Mouse (Mus musculus): ENCODE results near the gene Mrpl10. TPM values are rescaled to one million over a fixed set of nuclear protein-coding genes. Genes with fewer than 3 reads are reported as not detected.
A peak's percentile ranks its signal among the peaks of the same experiment; 100 is the strongest.

The Mrpl10 gene
- total and polyA plus RNA-seq, 2 experiments from 2014 or later: 55.5 to 62.0 TPM

DNA sequence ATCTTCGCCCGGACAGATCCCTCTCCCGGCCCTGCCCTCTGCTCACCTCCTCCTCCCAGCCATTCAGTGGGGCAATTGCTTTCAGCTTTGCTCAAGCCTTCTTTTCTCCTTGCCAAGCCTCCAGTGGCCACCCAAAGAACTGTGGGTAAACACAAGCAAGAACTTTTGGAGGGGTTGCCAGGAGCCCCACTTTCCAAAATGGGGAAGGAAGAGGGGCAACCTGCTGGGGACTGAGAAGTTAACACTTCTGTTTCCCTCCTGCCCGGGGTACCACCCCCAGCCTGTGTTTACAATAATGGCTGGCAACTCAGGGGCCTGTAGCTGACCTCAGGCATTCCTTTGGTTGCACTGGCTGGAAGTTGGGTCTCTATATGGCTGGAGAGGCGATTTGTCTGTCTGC is 38.2 kb upstream of the Mrpl10 start:
- H3K27me3 ChIP-seq (ENCODE audit: insufficient read depth, low read length): no peaks in the 10 kb centered on the region
- no peak overlapping the region for H3K4me2 ChIP-seq (ENCODE audit: low read depth)
- H3K27ac ChIP-seq (ENCODE audit: low read depth, low read length): no peak overlapping the region
- no peak overlapping the region for H3K9ac ChIP-seq
- no peak for TF ChIP-seq CTCF (IDR thresholded peaks at IDR 0.05; ENCODE audit: low read depth)
- WGBS: 49% methylated on average over 5 of the region's 5 CpGs
- H3K4me3 ChIP-seq (ENCODE audit: low read depth, low read length): no peak overlapping the region
- ATAC-seq: no peak
- H3K4me1 ChIP-seq (ENCODE audit: insufficient read depth): no peaks in the 10 kb centered on the region
- no peaks in the 10 kb centered on the region for H3K9me3 ChIP-seq (ENCODE audit: low read length)
- H3K36me3 ChIP-seq (ENCODE audit: insufficient read depth): no peaks in the 10 kb centered on the region
- DNase-seq: no peak

DNA sequence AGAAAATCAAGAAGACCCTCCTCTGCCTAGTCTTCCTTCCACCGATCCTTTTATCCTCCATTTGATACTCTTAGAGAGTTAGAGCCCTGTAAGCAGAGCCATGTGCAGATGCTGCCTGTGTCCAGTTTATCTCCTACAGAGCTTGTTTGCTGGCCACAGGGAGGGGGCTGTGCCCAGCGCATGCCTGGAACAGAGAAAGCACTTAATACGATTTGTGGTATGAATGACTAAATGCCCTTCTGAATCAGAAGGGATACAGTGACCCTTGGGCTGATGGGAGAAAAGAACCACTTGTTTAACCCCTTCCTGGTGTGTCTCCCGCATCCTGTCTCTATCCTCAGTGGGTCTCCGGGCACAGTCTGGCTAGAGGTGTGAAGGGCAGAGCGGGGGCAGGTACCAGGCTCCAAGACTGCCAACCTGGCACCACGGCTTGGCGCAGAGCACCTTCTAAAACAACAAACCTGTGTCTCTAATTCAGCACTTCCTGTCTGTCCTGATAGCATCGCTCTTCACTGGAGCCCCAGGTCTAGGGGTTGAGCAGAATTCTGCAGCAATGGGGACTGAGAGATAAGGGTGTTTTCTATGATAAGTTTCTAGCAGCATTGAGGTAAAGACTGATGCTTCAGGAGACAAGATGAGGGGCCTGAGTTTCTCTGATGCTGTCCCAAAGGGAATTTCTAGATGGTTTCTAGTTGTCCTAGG is 34.1 kb upstream of the Mrpl10 start:
- H3K9me3 ChIP-seq (ENCODE audit: low read length): no peaks in the 10 kb centered on the region

DNA sequence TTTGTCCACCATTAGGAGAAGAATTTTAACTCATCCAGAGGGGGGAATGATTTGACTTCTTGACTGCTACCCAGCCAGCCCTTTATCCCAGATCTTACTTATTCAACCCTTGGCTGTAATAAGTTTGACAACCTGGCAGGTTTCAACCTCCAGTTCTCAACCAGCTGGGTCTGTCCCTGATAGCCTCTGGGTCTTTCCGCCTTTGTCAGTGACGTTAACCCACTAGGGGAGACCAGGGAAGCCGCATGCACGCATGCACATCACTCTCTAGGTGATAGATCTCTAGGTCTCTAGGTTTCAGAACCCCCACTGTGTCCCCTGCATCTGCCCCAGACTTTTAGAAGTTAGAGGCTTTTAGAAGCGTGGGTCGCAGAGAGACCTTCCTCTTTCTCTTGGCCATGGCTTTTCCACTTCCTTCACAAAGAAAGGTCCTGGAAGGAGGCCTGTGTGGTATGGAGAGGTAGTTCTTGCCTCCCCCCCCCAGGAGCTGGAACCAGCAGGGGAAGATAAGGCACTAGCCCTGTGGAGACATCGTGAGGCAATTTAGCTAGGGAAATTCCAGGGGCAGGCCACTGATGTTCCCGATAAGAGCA is 32.1 kb upstream of the Mrpl10 start:
- Histone ChIP-seq H3K4me3 (ENCODE audit: low read depth, low read length) (no peak overlapping the region), H3K9ac (no peak overlapping the region), H3K9me3 (ENCODE audit: low read length) (no peaks in the 10 kb centered on the region), H3K36me3 (ENCODE audit: insufficient read depth) (no peaks in the 10 kb centered on the region), H3K4me1 (ENCODE audit: insufficient read depth) (no peaks in the 10 kb centered on the region), H3K4me2 (ENCODE audit: low read depth) (no peak overlapping the region), H3K27ac (ENCODE audit: low read depth, low read length) (no peak overlapping the region), H3K27me3 (ENCODE audit: insufficient read depth, low read length) (peaks cover 4% of the 10 kb centered on the region)
- WGBS: 69% methylated on average over 8 of the region's 8 CpGs
- DNase-seq: no peak
- no peak for TF ChIP-seq CTCF (IDR thresholded peaks at IDR 0.05; ENCODE audit: low read depth)
- no peak for ATAC-seq

More for the DNA sequence above, 34.1 kb upstream of the Mrpl10 start:
- Histone ChIP-seq H3K36me3 (ENCODE audit: insufficient read depth) (no peaks in the 10 kb centered on the region), H3K4me3 (ENCODE audit: low read depth, low read length) (no peak overlapping the region), H3K27ac (ENCODE audit: low read depth, low read length) (no peak overlapping the region), H3K4me2 (ENCODE audit: low read depth) (no peak overlapping the region), H3K9ac (no peak overlapping the region), H3K27me3 (ENCODE audit: insufficient read depth, low read length) (no peaks in the 10 kb centered on the region; the same call in none of the 2 replicates), H3K4me1 (ENCODE audit: insufficient read depth) (no peaks in the 10 kb centered on the region)
- TF ChIP-seq CTCF (IDR thresholded peaks at IDR 0.05; ENCODE audit: low read depth): no peak
- DNase-seq: no peak
- no peak for ATAC-seq
- WGBS: 70% methylated on average over 9 of the region's 9 CpGs

DNA sequence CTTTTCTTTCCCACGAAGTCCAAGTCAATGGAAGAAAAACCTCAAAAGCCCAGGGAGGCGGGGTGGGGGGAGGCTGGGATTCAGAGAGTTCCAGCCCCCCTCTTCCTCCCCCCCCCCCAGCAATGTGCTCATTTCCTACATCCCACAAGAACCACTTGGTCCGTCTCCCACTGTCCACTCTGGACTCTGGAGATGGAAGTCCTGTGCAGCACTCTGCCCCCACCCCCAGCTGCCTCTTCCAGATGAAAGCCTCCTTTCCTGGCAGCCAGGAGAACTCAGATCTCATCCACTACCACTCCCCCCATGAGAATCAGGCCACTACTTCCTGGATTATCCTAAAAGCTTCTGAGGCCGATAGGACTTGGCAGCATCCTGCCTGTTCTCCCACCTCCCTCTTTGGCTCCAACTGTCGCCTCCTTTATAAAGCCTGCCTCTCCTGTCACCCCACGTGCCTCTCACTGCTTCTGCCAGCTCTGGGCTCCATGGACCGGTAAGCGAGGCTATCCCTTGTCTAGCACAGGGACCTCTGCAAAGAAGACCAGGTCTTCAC is 28.2 kb upstream of the Mrpl10 start, which contains the start of gene Sp6:
TSS of gene Sp6 (plus strand) at position 274 of the 550 bp plus-strand sequence.
- ATAC-seq: no peak
- H3K4me3 ChIP-seq (ENCODE audit: low read depth, low read length): no peak within 1 kb of the TSS
- no peaks in the 10 kb centered on the region for H3K9me3 ChIP-seq (ENCODE audit: low read length)
- no peak for TF ChIP-seq CTCF (IDR thresholded peaks at IDR 0.05; ENCODE audit: low read depth)
- no peaks in the 10 kb centered on the region for H3K4me1 ChIP-seq (ENCODE audit: insufficient read depth)
- H3K4me2 ChIP-seq (ENCODE audit: low read depth): no peak within 1 kb of the TSS
- 22% methylated on average over 8 of the region's 8 CpGs for WGBS
- H3K9ac ChIP-seq: no peak within 1 kb of the TSS
- H3K27me3 ChIP-seq (ENCODE audit: insufficient read depth, low read length): peaks cover 36% of the 10 kb centered on the region
- DNase-seq: no peak
- H3K27ac ChIP-seq (ENCODE audit: low read depth, low read length): no peak within 1 kb of the TSS
- H3K36me3 ChIP-seq (ENCODE audit: insufficient read depth): no peaks in the 10 kb centered on the region

DNA sequence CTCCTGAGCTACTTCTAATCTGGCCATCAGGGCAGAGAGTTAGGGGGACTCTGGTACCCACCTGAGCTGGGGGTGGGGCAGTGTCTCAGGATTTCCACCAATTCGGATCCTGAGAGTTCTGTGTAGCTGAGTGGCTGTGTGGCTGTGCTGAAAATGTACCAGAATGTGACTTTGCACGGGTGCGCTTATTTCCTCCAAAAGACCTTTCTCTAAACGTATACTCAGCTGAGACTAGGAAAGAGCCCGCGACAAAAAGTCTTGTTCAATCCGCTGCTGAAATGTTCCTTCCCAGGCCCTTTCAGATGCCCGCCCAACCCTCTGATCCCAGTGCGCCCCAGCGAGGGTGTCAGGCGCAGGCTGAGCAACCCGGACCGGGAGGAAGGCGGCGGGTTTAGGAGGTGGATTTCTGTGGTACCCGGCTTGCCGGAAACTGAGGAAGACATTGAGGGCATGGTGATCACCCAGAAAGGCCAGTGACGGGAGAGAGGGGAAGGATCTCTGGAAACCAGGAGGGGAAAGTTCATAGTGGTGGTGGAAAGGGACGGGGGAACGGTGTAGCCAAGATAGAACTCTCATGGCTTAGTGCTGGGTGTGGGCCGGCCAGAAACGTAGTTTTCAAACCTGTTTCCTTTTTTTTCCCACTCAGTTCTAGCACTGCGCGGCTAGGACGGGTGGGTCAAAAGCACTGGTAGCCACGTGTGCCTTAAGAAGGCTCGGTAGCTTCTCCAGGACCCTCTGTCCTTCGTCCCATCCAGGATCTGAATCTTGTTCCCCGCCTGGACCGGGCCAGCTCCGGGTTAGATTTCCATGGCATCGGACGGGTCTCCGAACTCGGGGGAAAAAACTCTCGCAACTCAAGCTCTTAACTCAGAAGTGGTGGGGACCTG is 23.4 kb upstream of the Mrpl10 start:
- no peak for ATAC-seq
- DNase-seq: no peak
- Histone ChIP-seq H3K9me3 (ENCODE audit: low read length) (no peaks in the 10 kb centered on the region), H3K36me3 (ENCODE audit: insufficient read depth) (no peaks in the 10 kb centered on the region), H3K27ac (ENCODE audit: low read depth, low read length) (no peak overlapping the region), H3K27me3 (ENCODE audit: insufficient read depth, low read length) (peaks cover 74% of the 10 kb centered on the region), H3K4me1 (ENCODE audit: insufficient read depth) (no peaks in the 10 kb centered on the region; the same call in 1 of the 2 replicates), H3K4me3 (ENCODE audit: low read depth, low read length) (peak overlapping the region; percentile 22), H3K9ac (no peak overlapping the region), H3K4me2 (ENCODE audit: low read depth) (peak overlapping the region; percentile 41)
- under 1% methylated on average over 36 of the region's 36 CpGs for WGBS
- TF ChIP-seq CTCF (IDR thresholded peaks at IDR 0.05; ENCODE audit: low read depth): no peak

DNA sequence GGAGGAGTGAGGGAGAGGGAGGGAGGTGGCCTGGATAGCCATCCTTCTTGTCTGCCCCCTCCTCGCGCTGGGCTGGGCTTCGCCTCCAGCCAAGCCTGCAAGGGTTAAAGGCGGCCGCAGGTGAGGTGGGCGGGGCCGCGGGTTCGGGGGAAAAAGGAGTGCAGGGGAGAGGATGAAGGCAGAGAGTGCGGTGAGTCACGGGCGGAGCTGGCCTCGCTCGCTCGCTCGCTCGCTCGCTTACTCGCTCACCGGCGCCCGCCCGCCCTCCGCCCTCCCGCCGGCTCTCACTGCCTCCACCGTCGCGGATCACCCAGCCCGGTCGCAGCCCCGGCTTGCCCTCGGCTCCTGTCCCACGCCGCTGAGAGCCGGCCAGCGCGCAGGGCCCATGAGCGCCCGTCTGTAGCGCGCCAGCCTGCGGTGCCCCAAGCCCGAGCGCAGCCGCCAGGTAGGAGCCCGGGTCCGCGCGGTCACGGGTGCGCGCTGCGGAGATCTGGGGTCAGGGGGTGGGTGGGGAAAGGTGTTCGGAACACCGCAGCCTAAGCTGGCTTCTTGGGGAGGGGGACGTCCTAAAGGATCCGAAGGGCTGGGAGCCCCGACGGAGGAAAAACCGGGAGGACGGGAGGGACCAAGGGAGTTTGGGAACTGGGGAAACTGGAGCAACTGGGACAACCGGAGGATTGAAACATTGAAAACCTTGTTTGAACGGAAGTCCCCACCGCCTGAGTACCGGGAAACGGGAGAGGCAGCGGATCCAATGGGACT is 22.6 kb upstream of the Mrpl10 start:
- Histone ChIP-seq H3K27me3 (ENCODE audit: insufficient read depth, low read length) (peaks cover 82% of the 10 kb centered on the region), H3K27ac (ENCODE audit: low read depth, low read length) (no peak overlapping the region), H3K9ac (no peak overlapping the region), H3K36me3 (ENCODE audit: insufficient read depth) (no peaks in the 10 kb centered on the region), H3K4me3 (ENCODE audit: low read depth, low read length) (peak overlapping the region; percentile 22), H3K4me1 (ENCODE audit: insufficient read depth) (no peaks in the 10 kb centered on the region; the same call in 1 of the 2 replicates), H3K9me3 (ENCODE audit: low read length) (no peaks in the 10 kb centered on the region), H3K4me2 (ENCODE audit: low read depth) (peak overlapping the region; percentile 41)
- WGBS: 4% methylated on average over 67 of the region's 68 CpGs
- no peak for TF ChIP-seq CTCF (IDR thresholded peaks at IDR 0.05; ENCODE audit: low read depth)
- ATAC-seq (no peak), DNase-seq (no peak)
